Mouse (Mus musculus) heart, adult 2 months (tissue): Measurements from ENCODE around the gene 4930535I16Rik.

ENCODE experiments used
- CTCF ChIP-seq: fragments of 200-600 bp; IDR thresholded peaks from 2 replicates; pipeline ENCODE4 v1.8.1; 2022; ENCODE audit warnings: antibody characterized with exemption, mild to moderate bottlenecking, moderate library complexity
- EP300 ChIP-seq: fragments of 200-500 bp; IDR thresholded peaks from 2 replicates; pipeline ENCODE4 v1.6.1; 2011; ENCODE audit warnings: low read depth, low read length, control low read depth; ENCODE audit not compliant: insufficient read depth

GRCm38 (mm10) chr4:123949649-123950048 lies 31.8 kb upstream of the 4930535I16Rik start:
- TF ChIP-seq CTCF = no peak
- TF ChIP-seq EP300 = no peak
